Mouse (Mus musculus) kidney, postnatal 14 days (tissue): ENCODE measurements at regions not wholly inside any gene's neighbourhood (a gene's known extent, or its start where the extent isn't known, plus 50 kb on each side); places are given as distances from the start of the nearest gene placed in this dataset.

Source experiments
- DNase-seq: peaks from one replicate; pipeline ENCODE4 v3.0.0; 2022; ENCODE audit warnings: mixed read lengths

DNA sequence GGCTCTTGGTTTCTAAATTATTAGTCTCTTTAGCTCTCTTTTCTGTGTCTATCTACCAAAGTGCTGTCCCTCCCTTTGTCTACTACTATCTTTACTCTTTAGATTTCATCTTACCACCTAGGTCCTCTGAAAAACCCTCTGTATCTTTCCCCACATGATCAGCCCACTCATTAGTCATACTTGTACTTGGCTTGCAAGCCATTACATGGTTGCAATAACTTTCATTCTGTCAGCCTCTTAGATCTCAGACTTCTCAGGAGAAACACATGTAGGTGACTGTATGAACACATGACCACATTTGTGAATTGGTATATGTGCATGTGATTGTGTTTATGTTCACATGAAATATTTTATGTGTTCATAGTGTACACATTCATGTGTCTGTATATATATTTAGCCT, 83.3 kb upstream of the Agbl1 start:
- no peak for DNase-seq

DNA sequence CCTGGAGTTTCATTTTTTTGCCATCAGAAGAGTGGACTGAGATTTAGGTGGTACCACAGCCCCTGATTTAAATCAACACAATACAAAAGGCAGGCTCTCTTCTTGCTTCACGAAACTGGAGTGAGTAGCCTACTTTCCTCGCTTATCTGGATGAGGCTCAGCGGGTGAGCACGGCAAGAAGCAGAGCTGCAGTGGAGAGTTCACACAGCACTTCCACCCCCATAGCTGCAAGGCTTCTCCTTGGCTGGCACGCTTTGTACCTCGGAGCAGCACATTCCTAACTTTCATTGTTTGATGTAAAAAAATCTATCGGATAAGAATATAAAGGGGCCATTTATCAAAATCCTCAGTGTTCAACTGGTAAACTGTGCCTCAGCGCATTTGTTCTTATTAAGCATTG, 72.8 kb upstream of the Agbl1 start:
- DNase-seq = no peak

DNA sequence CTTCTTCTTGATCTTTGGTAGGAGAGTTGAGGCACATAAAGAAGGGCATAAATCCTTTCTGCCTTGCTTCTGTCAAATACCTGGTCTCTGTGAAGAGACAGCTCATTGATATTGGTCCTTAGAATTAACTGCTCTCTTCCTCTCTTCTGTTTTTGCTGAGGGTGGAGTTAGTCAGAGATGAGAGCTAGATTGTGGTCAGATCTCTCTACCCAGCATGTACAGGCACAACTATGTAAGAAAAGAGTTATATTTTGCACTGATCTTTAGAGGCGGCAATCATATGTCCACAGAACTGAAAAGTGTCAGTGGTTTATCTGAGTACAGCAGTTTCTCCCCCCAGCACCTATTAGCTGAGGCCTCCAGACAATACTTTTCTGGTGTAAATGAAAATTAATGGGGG, 65.5 kb upstream of the Agbl1 start:
- no peak for DNase-seq

DNA sequence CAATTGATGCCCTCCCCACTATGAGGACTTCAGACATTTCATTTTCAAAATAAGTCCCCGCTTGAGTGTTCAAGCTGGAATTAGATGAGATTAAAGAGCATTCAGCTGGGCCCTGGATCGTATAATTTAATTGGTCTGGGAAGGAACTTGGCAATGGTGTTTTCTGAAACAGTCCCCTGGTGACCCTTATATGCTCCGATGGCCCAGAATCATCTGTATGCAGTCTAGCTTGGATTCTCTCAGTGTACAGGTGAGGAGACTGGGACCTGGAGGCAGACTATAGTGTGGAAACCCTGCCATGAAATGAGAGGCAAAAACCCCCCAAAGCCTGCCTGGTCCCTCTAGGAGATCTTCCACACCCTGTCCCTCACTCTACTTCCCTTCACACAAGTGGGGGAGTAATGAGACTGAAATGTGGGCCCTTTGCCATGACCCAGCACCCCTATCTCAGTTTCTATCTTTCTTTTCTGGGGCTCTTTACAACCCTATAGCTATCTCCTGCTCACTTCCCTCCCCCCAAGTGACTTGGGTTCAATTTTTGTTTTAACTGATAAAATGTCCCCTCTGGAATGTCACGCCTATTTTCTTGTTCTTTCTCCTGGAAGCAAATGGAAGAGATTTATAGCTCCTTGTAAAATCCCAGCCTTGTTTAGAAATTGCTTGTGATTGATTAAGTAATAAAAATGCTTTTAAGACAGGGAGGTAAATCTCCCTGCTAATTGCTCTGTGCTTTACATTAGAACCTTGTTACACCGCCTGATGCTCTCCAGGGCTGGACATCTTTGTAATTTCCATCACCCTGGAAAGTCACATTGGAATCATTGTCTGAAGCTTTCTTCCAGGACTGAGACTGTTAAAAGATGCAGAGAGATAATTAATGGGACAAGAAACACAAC, 64.7 kb upstream of the Agbl1 start:
- no peak for DNase-seq

DNA sequence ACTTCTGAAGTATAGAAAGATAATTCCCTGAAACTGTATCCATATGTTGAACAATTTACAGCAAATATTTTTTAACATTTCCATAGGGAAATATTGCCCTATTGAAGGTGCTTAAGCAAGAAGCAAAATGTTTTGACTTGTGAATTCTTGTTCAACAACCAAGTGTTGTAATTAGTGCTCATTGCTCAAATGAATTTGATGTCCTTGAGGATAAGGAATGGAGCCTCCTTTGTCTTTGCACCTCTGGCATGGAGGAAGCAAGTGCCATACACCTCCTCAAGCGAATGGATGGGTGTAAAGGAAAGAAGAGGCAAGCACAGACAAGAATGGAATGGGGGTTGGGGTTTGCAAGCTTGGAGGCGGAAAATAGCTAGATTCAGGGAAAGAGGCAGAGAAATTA, 59.2 kb upstream of the Agbl1 start:
- DNase-seq = no peak

DNA sequence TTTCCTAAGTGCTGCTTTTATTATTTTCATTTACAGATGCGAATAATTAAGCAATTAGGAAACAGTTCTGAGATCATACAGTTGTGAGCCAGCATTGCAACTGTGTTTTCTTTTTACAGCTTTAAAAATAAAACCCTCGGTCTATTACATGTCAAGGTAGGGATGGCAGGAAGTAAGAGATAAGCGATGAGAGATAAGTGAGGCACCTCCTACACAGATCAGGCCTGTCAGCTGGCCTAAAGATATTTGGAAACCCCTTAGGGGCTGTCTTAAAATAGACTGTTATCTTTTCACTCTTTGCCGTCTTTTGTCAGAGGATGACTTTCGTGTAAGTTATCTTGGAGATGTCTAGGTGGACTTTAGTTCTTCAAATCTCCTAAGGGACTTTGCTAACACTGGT, 53.5 kb upstream of the Agbl1 start:
- DNase-seq = no peak

DNA sequence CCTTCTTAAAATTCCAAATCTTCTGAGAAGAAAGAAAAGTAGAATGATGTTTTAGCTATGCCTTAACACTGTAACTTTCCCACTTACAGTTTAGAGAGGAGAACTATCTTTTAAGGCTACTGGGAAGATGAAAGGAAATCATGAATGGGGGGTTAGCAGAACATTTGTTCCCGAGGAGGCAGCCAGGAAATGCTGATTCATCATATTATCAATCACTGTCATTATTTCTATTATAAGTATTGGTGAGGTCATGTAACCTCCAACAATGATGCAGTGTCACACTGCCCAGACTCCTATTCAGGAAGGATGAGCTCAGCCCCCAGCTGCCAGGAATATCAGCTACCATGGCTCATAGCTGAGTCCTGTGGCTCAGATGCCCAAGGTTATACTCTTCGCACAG, 52.3 kb upstream of the Agbl1 start:
- DNase-seq = no peak
